Mouse (Mus musculus): ENCODE results near the gene Cacng1. TPM values are rescaled to one million over a fixed set of nuclear protein-coding genes. Genes with fewer than 3 reads are reported as not detected.

Gene Cacng1
- total and polyA plus RNA-seq, 3 experiments: 0.08 TPM; not detected in 2

GRCm38 (mm10) chr11:107686290-107686689 is 30.0 kb downstream of the Cacng1 start:
- H3K27ac ChIP-seq: no peak overlapping the region
- no peaks in the 10 kb centered on the region for H3K36me3 ChIP-seq (ENCODE audit: control insufficient read depth, insufficient read depth, low read length)
- intact Hi-C loops (cut with DNase I): no loop called here
- H3K79me2 ChIP-seq (replicated peaks; ENCODE audit: control insufficient read depth, insufficient read depth, low read length): no peaks in the 10 kb centered on the region
- no peak overlapping the region for H3K4me3 ChIP-seq
- H3K4me1 ChIP-seq (ENCODE audit: control insufficient read depth, insufficient read depth, low read length): no peaks in the 10 kb centered on the region
- WGBS: 90% methylated on average over 20 of the region's 20 CpGs
- no peak overlapping the region for H3K9ac ChIP-seq (ENCODE audit: low read depth, low read length)
- no peak for DNase-seq
- no peak for TF ChIP-seq CTCF (IDR thresholded peaks at IDR 0.05)
- TF ChIP-seq POLR2A (IDR thresholded peaks at IDR 0.05; ENCODE audit: insufficient read depth, low read depth, low read length): no peak
- TF ChIP-seq EP300 (IDR thresholded peaks at IDR 0.05; ENCODE audit: insufficient read depth, low read depth, low read length): no peak
- no peaks in the 10 kb centered on the region for H3K27me3 ChIP-seq (ENCODE audit: control insufficient read depth, insufficient read depth, low read length)

- 89% methylated on average over 19 of the region's 19 CpGs for WGBS
- Histone ChIP-seq H3K27ac (no peak overlapping the region), H3K36me3 (ENCODE audit: control insufficient read depth, insufficient read depth, low read length) (no peaks in the 10 kb centered on the region), H3K4me1 (ENCODE audit: control insufficient read depth, insufficient read depth, low read length) (no peaks in the 10 kb centered on the region), H3K79me2 (replicated peaks; ENCODE audit: control insufficient read depth, insufficient read depth, low read length) (no peaks in the 10 kb centered on the region), H3K4me3 (no peak overlapping the region), H3K9ac (ENCODE audit: low read depth, low read length) (no peak overlapping the region), H3K27me3 (ENCODE audit: control insufficient read depth, insufficient read depth, low read length) (no peaks in the 10 kb centered on the region)
- no peak for DNase-seq
- intact Hi-C loops (cut with DNase I): no loop called here
- no peak for TF ChIP-seq POLR2A (IDR thresholded peaks at IDR 0.05; ENCODE audit: insufficient read depth, low read depth, low read length)
- no peak for TF ChIP-seq EP300 (IDR thresholded peaks at IDR 0.05; ENCODE audit: insufficient read depth, low read depth, low read length)
- no peak for TF ChIP-seq CTCF (IDR thresholded peaks at IDR 0.05)
These were observed 32.5 kb downstream of the Cacng1 start for GRCm38 (mm10) chr11:107683544-107684465.

- Histone ChIP-seq H3K4me3 (no peak overlapping the region), H3K9ac (ENCODE audit: low read depth, low read length) (no peak overlapping the region), H3K79me2 (replicated peaks; ENCODE audit: control insufficient read depth, insufficient read depth, low read length) (no peaks in the 10 kb centered on the region), H3K27ac (no peak overlapping the region), H3K4me1 (ENCODE audit: control insufficient read depth, insufficient read depth, low read length) (no peaks in the 10 kb centered on the region), H3K36me3 (ENCODE audit: control insufficient read depth, insufficient read depth, low read length) (no peaks in the 10 kb centered on the region), H3K27me3 (ENCODE audit: control insufficient read depth, insufficient read depth, low read length) (no peaks in the 10 kb centered on the region)
- intact Hi-C loops (cut with DNase I): no loop called here
- DNase-seq: no peak
- no peak for TF ChIP-seq EP300 (IDR thresholded peaks at IDR 0.05; ENCODE audit: insufficient read depth, low read depth, low read length)
- no peak for TF ChIP-seq CTCF (IDR thresholded peaks at IDR 0.05)
- TF ChIP-seq POLR2A (IDR thresholded peaks at IDR 0.05; ENCODE audit: insufficient read depth, low read depth, low read length): no peak
- 84% methylated on average over 9 of the region's 9 CpGs for WGBS
These were observed 33.5 kb downstream of the Cacng1 start for GRCm38 (mm10) chr11:107682694-107683355.

GRCm38 (mm10) chr11:107676207-107676940 is 39.9 kb downstream of the Cacng1 start:
- intact Hi-C loops (cut with DNase I): no loop called here
- DNase-seq: no peak
- Histone ChIP-seq H3K79me2 (replicated peaks; ENCODE audit: control insufficient read depth, insufficient read depth, low read length) (no peaks in the 10 kb centered on the region), H3K9ac (ENCODE audit: low read depth, low read length) (no peak overlapping the region), H3K4me3 (no peak overlapping the region), H3K27ac (no peak overlapping the region), H3K4me1 (ENCODE audit: control insufficient read depth, insufficient read depth, low read length) (no peaks in the 10 kb centered on the region; the same call in 1 of the 2 replicates), H3K27me3 (ENCODE audit: control insufficient read depth, insufficient read depth, low read length) (no peaks in the 10 kb centered on the region), H3K36me3 (ENCODE audit: control insufficient read depth, insufficient read depth, low read length) (no peaks in the 10 kb centered on the region)
- TF ChIP-seq CTCF (IDR thresholded peaks at IDR 0.05) (no peak), EP300 (IDR thresholded peaks at IDR 0.05; ENCODE audit: insufficient read depth, low read depth, low read length) (no peak), POLR2A (IDR thresholded peaks at IDR 0.05; ENCODE audit: insufficient read depth, low read depth, low read length) (no peak)
- 61% methylated on average over 17 of the region's 17 CpGs for WGBS

GRCm38 (mm10) chr11:107675246-107675645 is 41.1 kb downstream of the Cacng1 start:
- no peaks in the 10 kb centered on the region; the same call in 1 of the 2 replicates for H3K4me1 ChIP-seq (ENCODE audit: control insufficient read depth, insufficient read depth, low read length)
- no peaks in the 10 kb centered on the region for H3K79me2 ChIP-seq (replicated peaks; ENCODE audit: control insufficient read depth, insufficient read depth, low read length)
- TF ChIP-seq EP300 (IDR thresholded peaks at IDR 0.05; ENCODE audit: insufficient read depth, low read depth, low read length): no peak
- TF ChIP-seq CTCF (IDR thresholded peaks at IDR 0.05): no peak
- TF ChIP-seq POLR2A (IDR thresholded peaks at IDR 0.05; ENCODE audit: insufficient read depth, low read depth, low read length): no peak
- H3K27ac ChIP-seq: no peak overlapping the region
- H3K36me3 ChIP-seq (ENCODE audit: control insufficient read depth, insufficient read depth, low read length): no peaks in the 10 kb centered on the region
- H3K4me3 ChIP-seq: no peak overlapping the region
- no peak overlapping the region for H3K9ac ChIP-seq (ENCODE audit: low read depth, low read length)
- DNase-seq: no peak
- WGBS: 75% methylated on average over 10 of the region's 10 CpGs
- no peaks in the 10 kb centered on the region for H3K27me3 ChIP-seq (ENCODE audit: control insufficient read depth, insufficient read depth, low read length)
- intact Hi-C loops (cut with DNase I): no loop called here
